ENCODE assay signal across 8 mouse cellular contexts in the genomic region with DNA sequence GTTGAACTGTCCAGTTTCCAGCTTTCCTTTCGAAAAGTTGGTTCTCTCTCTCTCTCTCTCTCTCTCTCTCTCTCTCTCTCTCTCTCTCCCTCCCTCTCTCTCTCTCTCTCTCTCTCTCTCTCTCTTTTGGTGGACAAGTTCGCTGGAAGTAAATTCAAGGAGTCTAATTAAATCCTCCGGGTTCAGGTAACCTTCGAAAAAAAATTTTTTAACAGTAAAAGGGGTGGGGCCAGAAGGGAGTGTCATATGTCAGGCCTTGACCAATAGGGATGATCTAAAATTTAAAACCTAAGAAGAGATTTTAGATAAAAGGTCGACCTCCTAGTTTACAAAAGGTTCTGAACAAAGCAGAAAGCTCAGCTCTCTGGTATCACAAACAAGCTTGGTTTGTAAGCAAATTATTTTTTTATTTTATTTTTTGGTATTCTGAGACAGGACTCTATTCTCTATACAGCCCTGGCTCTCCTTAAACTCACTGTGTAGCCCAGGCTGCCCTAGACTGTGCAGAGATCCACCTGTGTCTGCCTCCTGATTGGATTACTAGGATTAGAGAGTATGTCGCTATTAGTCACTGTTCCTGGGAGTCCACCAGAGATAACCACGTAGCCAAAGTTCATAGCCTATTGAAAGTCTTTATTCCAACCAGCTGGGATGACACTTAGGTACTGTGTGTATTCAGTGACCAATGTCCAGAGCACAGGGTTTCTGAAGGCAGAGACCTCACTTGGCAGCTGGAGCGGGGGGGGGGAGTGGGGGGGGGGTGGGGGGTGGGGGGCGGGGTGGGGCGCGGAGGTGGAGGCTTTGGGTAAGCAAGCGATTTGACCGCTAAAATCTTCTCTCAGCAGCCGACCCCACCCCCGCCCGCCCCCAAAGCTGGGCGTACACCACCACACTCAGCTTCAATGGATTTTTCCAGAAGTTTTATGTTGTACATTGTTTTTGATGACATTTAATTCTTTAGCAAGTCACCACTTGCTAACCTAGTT. TPM values are rescaled to one million over a fixed set of nuclear protein-coding genes. Genes with fewer than 3 reads are reported as not detected.
DNase-seq lines count a peak whose midpoint lies in the region; ATAC-seq lines count a peak whose summit lies in the region.

No protein-coding gene starts in this region.

- H3K27ac ChIP-seq in brown adipose tissue, adult 24 weeks (replicated peaks; ENCODE audit: low read depth, low read length), result peak overlapping the region; percentile 100
- peak overlapping the region; percentile 86; the same call in 1 of the 2 replicates for H3K27ac ChIP-seq in forebrain, embryonic 14.5 days (ENCODE audit: low read depth, low read length)
- H3K27ac ChIP-seq in hindbrain, embryonic 15.5 days (replicated peaks), result peak overlapping the region; percentile 89
- H3K27ac ChIP-seq in liver, embryonic 11.5 days (ENCODE audit: low read depth, low read length), result peak overlapping the region; percentile 99

- intact Hi-C loops in gastrocnemius, postnatal 36 days (cut with DNase I), result no loop called here

- H3K9ac ChIP-seq in forebrain, embryonic 14.5 days (ENCODE audit: low read length), result peak overlapping the region; percentile 85
- H3K9ac ChIP-seq in hindbrain, embryonic 15.5 days, result peak overlapping the region; percentile 26
- H3K9ac ChIP-seq in liver, embryonic 11.5 days (ENCODE audit: low read depth, low read length), result peak overlapping the region; percentile 93

- peak overlapping the region; percentile 96 for H3K4me3 ChIP-seq in brown adipose tissue, adult 24 weeks (ENCODE audit: insufficient read depth, low read depth, low read length)
- peak overlapping the region; percentile 58 for H3K4me3 ChIP-seq in forebrain, embryonic 14.5 days (ENCODE audit: low read depth, low read length)
- peak overlapping the region; percentile 70 for H3K4me3 ChIP-seq in hindbrain, embryonic 15.5 days
- peak overlapping the region; percentile 71 for H3K4me3 ChIP-seq in liver, embryonic 11.5 days (ENCODE audit: low read depth, low read length)

- H3K4me1 ChIP-seq in brown adipose tissue, adult 24 weeks (ENCODE audit: control insufficient read depth, insufficient read depth, insufficient read length, low read length), result peaks cover 6% of the 10 kb centered on the region; the same call in 1 of the 2 replicates
- H3K4me1 ChIP-seq in forebrain, embryonic 14.5 days (ENCODE audit: control insufficient read depth, insufficient read depth, low read length), result no peaks in the 10 kb centered on the region; the same call in 1 of the 2 replicates
- H3K4me1 ChIP-seq in hindbrain, embryonic 15.5 days (replicated peaks), result peaks cover 18% of the 10 kb centered on the region
- peaks cover 19% of the 10 kb centered on the region; the same call in 1 of the 2 replicates for H3K4me1 ChIP-seq in liver, embryonic 11.5 days (replicated peaks; ENCODE audit: control insufficient read depth, insufficient read depth, low read length)

- H3K27me3 ChIP-seq in forebrain, embryonic 14.5 days (replicated peaks; ENCODE audit: control insufficient read depth, insufficient read depth, low read length), result no peaks in the 10 kb centered on the region
- H3K27me3 ChIP-seq in hindbrain, embryonic 15.5 days, result no peaks in the 10 kb centered on the region
- H3K27me3 ChIP-seq in liver, embryonic 11.5 days (replicated peaks; ENCODE audit: control insufficient read depth, insufficient read depth, low read length), result no peaks in the 10 kb centered on the region

- no peaks in the 10 kb centered on the region for H3K9me3 ChIP-seq in forebrain, embryonic 14.5 days (replicated peaks; ENCODE audit: control insufficient read depth, low read length)
- H3K9me3 ChIP-seq in hindbrain, embryonic 15.5 days, result no peaks in the 10 kb centered on the region
- H3K9me3 ChIP-seq in liver, embryonic 11.5 days (ENCODE audit: control insufficient read depth, low read length), result no peaks in the 10 kb centered on the region

- ATAC-seq in forebrain, embryonic 14.5 days, result peak; percentile 67
- peak; percentile 69 for ATAC-seq in hindbrain, embryonic 15.5 days (ENCODE audit: low FRiP score, low read depth)
- ATAC-seq in liver, embryonic 11.5 days (replicated peaks; ENCODE audit: low FRiP score), result peak; percentile 83

- whole genome bisulfite sequencing in forebrain, embryonic 14.5 days, result 3% methylated on average over 16 of the region's 17 CpGs
- 1% methylated on average over 16 of the region's 17 CpGs for WGBS in hindbrain, embryonic 15.5 days
- WGBS in liver, embryonic 11.5 days, result 1% methylated on average over 17 of the region's 17 CpGs

- DNase-seq in gastrocnemius, adult 18-20 months (ENCODE audit: low spot score), result peak; percentile 66
- DNase-seq in gastrocnemius, postnatal 36 days, result no peak
- DNase-seq in forebrain, embryonic 14.5 days (ENCODE audit: low spot score), result peak; percentile 59
- DNase-seq in liver, embryonic 11.5 days (ENCODE audit: low spot score), result peak; percentile 70
- DNase-seq in naive thymus-derived CD4-positive, alpha-beta T cell, adult 2 months (ENCODE audit: low read depth), result peak; percentile 86
- no peak for DNase-seq in right cerebral cortex, postnatal 14 days

- H3K4me2 ChIP-seq in forebrain, embryonic 14.5 days (ENCODE audit: low read length), result peak overlapping the region; percentile 67
- peak overlapping the region; percentile 60 for H3K4me2 ChIP-seq in hindbrain, embryonic 15.5 days
- peak overlapping the region; percentile 80 for H3K4me2 ChIP-seq in liver, embryonic 11.5 days

- H3K36me3 ChIP-seq in forebrain, embryonic 14.5 days (ENCODE audit: control insufficient read depth, insufficient read depth, low read length), result 0 out of 2 replicates have a peak, but pooled peaks cover 2% of the 10 kb centered on the region
- no peaks in the 10 kb centered on the region for H3K36me3 ChIP-seq in hindbrain, embryonic 15.5 days
- 0 out of 2 replicates have a peak, but pooled peaks cover 5% of the 10 kb centered on the region for H3K36me3 ChIP-seq in liver, embryonic 11.5 days (ENCODE audit: control insufficient read depth, insufficient read depth, low read length)

RNA-seq across cellular contexts. Expression of a gene that starts 1.1 kb away (rescaled TPM):
- total RNA-seq in gastrocnemius, adult 18-20 months (2021), result 10 to 100 TPM; 36.3 to 46.3 TPM
- 10 to 100 TPM; 34.9 to 42.3 TPM for total RNA-seq in gastrocnemius, postnatal 36 days (2021)
- polyA plus RNA-seq in brown adipose tissue, adult 24 weeks (2012; ENCODE audit: insufficient read depth, insufficient read length, missing spikeins), result 43.9 and 53.5 TPM in 2 replicates
- polyA plus RNA-seq in forebrain, embryonic 14.5 days (2014; fragmentation: Nextera tagmentation; extraction: Ambion mirVana), result 18.3 and 18.7 TPM in 2 replicates
- polyA plus RNA-seq in hindbrain, embryonic 15.5 days (2015; fragmentation: Nextera tagmentation; extraction: Ambion mirVana), result 17.2 and 17.3 TPM in 2 replicates
- 18.6 and 20.4 TPM in 2 replicates for polyA plus RNA-seq in liver, embryonic 11.5 days (2014; fragmentation: Nextera tagmentation; extraction: Ambion mirVana)

RNA-seq across cellular contexts. Expression of a gene that starts 16.6 kb away (rescaled TPM):
- total RNA-seq in gastrocnemius, adult 18-20 months (2021), result not detected
- total RNA-seq in gastrocnemius, postnatal 36 days (2021), result not detected
- polyA plus RNA-seq in brown adipose tissue, adult 24 weeks (2012; ENCODE audit: insufficient read depth, insufficient read length, missing spikeins), result 8.6 and 11.0 TPM in 2 replicates
- polyA plus RNA-seq in forebrain, embryonic 14.5 days (2014; fragmentation: Nextera tagmentation; extraction: Ambion mirVana), result not detected in 2 replicates
- not detected in 2 replicates for polyA plus RNA-seq in hindbrain, embryonic 15.5 days (2015; fragmentation: Nextera tagmentation; extraction: Ambion mirVana)
- not detected in 2 replicates for polyA plus RNA-seq in liver, embryonic 11.5 days (2014; fragmentation: Nextera tagmentation; extraction: Ambion mirVana)

Comparison
In these comparisons a context has a peak if more than half of its experiments do, and no peak if none do; other contexts are left out.
1. DNase-seq: peak in gastrocnemius, adult 18-20 months (single experiment), forebrain, embryonic 14.5 days (single experiment), liver, embryonic 11.5 days (single experiment) and naive thymus-derived CD4-positive, alpha-beta T cell, adult 2 months (single experiment); none in gastrocnemius, postnatal 36 days (0 of 2) and right cerebral cortex, postnatal 14 days (single experiment).
2. H3K9ac ChIP-seq: peak in every context shown above with its lines; median percentile 93 in liver, embryonic 11.5 days; 85 in forebrain, embryonic 14.5 days; 26 in hindbrain, embryonic 15.5 days.
3. Peak in every context shown above with its lines, with median percentiles within 50 percentile points of each other: H3K27ac ChIP-seq, H3K4me3 ChIP-seq, ATAC-seq and H3K4me2 ChIP-seq.